In genomic region chrX:77597674-77598073, GRCm38 (mm10) we compare ENCODE assay signal across 14 mouse cellular contexts.
DNase-seq lines count a peak whose midpoint lies in the region; ATAC-seq and TF ChIP-seq lines count a peak whose summit lies in the region.
"Had no signal": no experiment of that assay in that cellular context is flagged by ENCODE, and none has a peak within 500 bp of the region (broad histone marks: within the 10 kb centered on the region; RNA-seq: fewer than 3 reads in every experiment).

No protein-coding gene starts in this region.

- no peaks in the 10 kb centered on the region for H3K9me3 ChIP-seq in heart, embryonic 12.5 days (replicated peaks)
- no peaks in the 10 kb centered on the region for H3K9me3 ChIP-seq in heart, embryonic 11.5 days (replicated peaks; ENCODE audit: control insufficient read depth, low read length)
- H3K9me3 ChIP-seq in hindbrain, embryonic 13.5 days = no peaks in the 10 kb centered on the region
- H3K9me3 ChIP-seq in heart, embryonic 10.5 days = no peaks in the 10 kb centered on the region
- H3K9me3 ChIP-seq: forebrain, embryonic 13.5 days; limb, embryonic 13.5 days; lung, embryonic 15.5 days had no signal

- no peak for ATAC-seq in heart, embryonic 12.5 days (ENCODE audit: insufficient number of reproducible peaks, low FRiP score)
- ATAC-seq in heart, embryonic 11.5 days (replicated peaks; ENCODE audit: insufficient number of reproducible peaks, low FRiP score, low TSS enrichment) = no peak
- no peak for ATAC-seq in hindbrain, embryonic 13.5 days (ENCODE audit: low FRiP score)
- ATAC-seq: CD4-positive, CD25-positive, alpha-beta regulatory T cell, adult 4 months; forebrain, embryonic 13.5 days; hindbrain, embryonic 16.5 days had no signal

- H3K9ac ChIP-seq in heart, embryonic 12.5 days = no peak overlapping the region
- H3K9ac ChIP-seq in heart, embryonic 11.5 days (ENCODE audit: low read depth, low read length) = no peak overlapping the region
- H3K9ac ChIP-seq in hindbrain, embryonic 13.5 days = no peak overlapping the region
- H3K9ac ChIP-seq: forebrain, embryonic 13.5 days; limb, embryonic 13.5 days; lung, embryonic 15.5 days had no signal

- peak; percentile 56 for DNase-seq in NIH3T3 (ENCODE audit: low read depth)
- peak; percentile 28 for DNase-seq in cerebellum, adult 11-12 months
- DNase-seq in left cerebral cortex, adult 2 months (ENCODE audit: extremely low spot score in 1 of 2, low spot score in 2 of 2) = peak in 1 of 2 experiments; percentile 30
- DNase-seq in urinary bladder, postnatal 36 days (ENCODE audit: low spot score in 2 of 2) = no peak
- no peak for DNase-seq in heart, embryonic 10.5 days (ENCODE audit: low spot score)
- DNase-seq: heart, adult 18-20 months had no signal

- H3K36me3 ChIP-seq in heart, embryonic 12.5 days = no peaks in the 10 kb centered on the region
- no peaks in the 10 kb centered on the region for H3K36me3 ChIP-seq in heart, embryonic 11.5 days (ENCODE audit: control insufficient read depth, insufficient read depth, low read length)
- no peaks in the 10 kb centered on the region for H3K36me3 ChIP-seq in hindbrain, embryonic 13.5 days
- no peaks in the 10 kb centered on the region for H3K36me3 ChIP-seq in heart, embryonic 10.5 days
- H3K36me3 ChIP-seq: limb, embryonic 13.5 days; lung, embryonic 15.5 days had no signal

- TF ChIP-seq CTCF in left cerebral cortex, adult 2 months (IDR thresholded peaks at IDR 0.05) = no peak

- peaks cover 17% of the 10 kb centered on the region for H3K4me1 ChIP-seq in heart, embryonic 12.5 days (replicated peaks)
- no peaks in the 10 kb centered on the region for H3K4me1 ChIP-seq in heart, embryonic 11.5 days (ENCODE audit: control insufficient read depth, insufficient read depth, low read length)
- no peaks in the 10 kb centered on the region for H3K4me1 ChIP-seq in hindbrain, embryonic 13.5 days (replicated peaks)
- H3K4me1 ChIP-seq in heart, embryonic 10.5 days = no peaks in the 10 kb centered on the region
- H3K4me1 ChIP-seq: forebrain, embryonic 13.5 days; limb, embryonic 13.5 days; lung, embryonic 15.5 days had no signal

- no peak overlapping the region for H3K4me3 ChIP-seq in heart, embryonic 12.5 days
- H3K4me3 ChIP-seq in heart, embryonic 11.5 days (ENCODE audit: low read depth, low read length) = no peak overlapping the region
- no peak overlapping the region for H3K4me3 ChIP-seq in left cerebral cortex, adult 2 months
- no peak overlapping the region for H3K4me3 ChIP-seq in hindbrain, embryonic 13.5 days
- no peak overlapping the region for H3K4me3 ChIP-seq in heart, embryonic 10.5 days
- H3K4me3 ChIP-seq: forebrain, embryonic 13.5 days; limb, embryonic 13.5 days; lung, embryonic 15.5 days had no signal

- H3K4me2 ChIP-seq in heart, embryonic 12.5 days = no peak overlapping the region
- no peak overlapping the region for H3K4me2 ChIP-seq in heart, embryonic 11.5 days
- H3K4me2 ChIP-seq in hindbrain, embryonic 13.5 days = no peak overlapping the region
- H3K4me2 ChIP-seq: forebrain, embryonic 13.5 days; limb, embryonic 13.5 days; lung, embryonic 15.5 days had no signal

- H3K27me3 ChIP-seq in heart, embryonic 12.5 days (replicated peaks) = no peaks in the 10 kb centered on the region
- no peaks in the 10 kb centered on the region for H3K27me3 ChIP-seq in heart, embryonic 11.5 days (ENCODE audit: control insufficient read depth, insufficient read depth, low read length)
- no peaks in the 10 kb centered on the region for H3K27me3 ChIP-seq in hindbrain, embryonic 13.5 days
- no peaks in the 10 kb centered on the region for H3K27me3 ChIP-seq in heart, embryonic 10.5 days (ENCODE audit: insufficient read depth, poor library complexity, severe bottlenecking)
- H3K27me3 ChIP-seq: forebrain, embryonic 13.5 days; limb, embryonic 13.5 days; lung, embryonic 15.5 days had no signal

- intact Hi-C loops in left cerebral cortex, adult 2 months (cut with DNase I) = no loop called here

- H3K27ac ChIP-seq in heart, embryonic 12.5 days (ENCODE audit: poor library complexity, severe bottlenecking) = peak overlapping the region; percentile 3; the same call in 1 of the 2 replicates
- no peak overlapping the region for H3K27ac ChIP-seq in heart, embryonic 11.5 days (ENCODE audit: low read depth, low read length)
- H3K27ac ChIP-seq in left cerebral cortex, adult 2 months = peak overlapping the region; percentile 44; the same call in 1 of the 2 replicates
- H3K27ac ChIP-seq in hindbrain, embryonic 13.5 days = no peak overlapping the region
- no peak overlapping the region for H3K27ac ChIP-seq in heart, embryonic 10.5 days
- H3K27ac ChIP-seq: forebrain, embryonic 13.5 days; limb, embryonic 13.5 days; lung, embryonic 15.5 days had no signal

Comparison
In these comparisons a context has a peak if more than half of its experiments do, and no peak if none do; other contexts are left out.
1. H3K27ac ChIP-seq: peak in heart, embryonic 12.5 days (single experiment) and left cerebral cortex, adult 2 months (single experiment); none in heart, embryonic 11.5 days (single experiment), hindbrain, embryonic 13.5 days (single experiment) and heart, embryonic 10.5 days (single experiment).
2. DNase-seq: peak in NIH3T3 (single experiment) and cerebellum, adult 11-12 months (single experiment); none in urinary bladder, postnatal 36 days (0 of 2) and heart, embryonic 10.5 days (single experiment).